Mouse (Mus musculus) right cerebral cortex, postnatal 14 days (tissue): ENCODE results near the gene Lyrm4.
A peak's percentile ranks its signal among the peaks of the same experiment; 100 is the strongest.

Source experiments
- DNase-seq: peaks from one replicate; pipeline ENCODE4 v3.0.0; 2022

Gene Lyrm4

GRCm38 (mm10) chr13:36117143-36118014, at the start of gene Lyrm4, which contains the start of gene Fars2:
Lyrm4 (minus strand) TSS chr13:36117526.
Fars2 (plus strand) TSS chr13:36117412.
- peak; percentile 93 for DNase-seq

GRCm38 (mm10) chr13:36163898-36164297, 46.6 kb upstream of the Lyrm4 start:
- no peak for DNase-seq

GRCm38 (mm10) chr13:36163411-36163810, 46.1 kb upstream of the Lyrm4 start:
- no peak for DNase-seq

- no peak for DNase-seq
Measured at GRCm38 (mm10) chr13:36156340-36156931, 39.1 kb upstream of the Lyrm4 start.

- no peak for DNase-seq
Measured at GRCm38 (mm10) chr13:36152728-36153498, 35.6 kb upstream of the Lyrm4 start.

- no peak for DNase-seq
Measured at GRCm38 (mm10) chr13:36150272-36150671, 32.9 kb upstream of the Lyrm4 start.

GRCm38 (mm10) chr13:36149175-36149939, 32.0 kb upstream of the Lyrm4 start:
- no peak for DNase-seq

- no peak for DNase-seq
Measured at GRCm38 (mm10) chr13:36145601-36146000, 28.3 kb upstream of the Lyrm4 start.

GRCm38 (mm10) chr13:36140247-36141016, 23.1 kb upstream of the Lyrm4 start:
- DNase-seq, result no peak

GRCm38 (mm10) chr13:36139703-36140102, 22.4 kb upstream of the Lyrm4 start:
- DNase-seq, result no peak

GRCm38 (mm10) chr13:36131992-36132649, 14.8 kb upstream of the Lyrm4 start:
- no peak for DNase-seq

- no peak for DNase-seq
Measured at GRCm38 (mm10) chr13:36131401-36131800, 14.1 kb upstream of the Lyrm4 start.

GRCm38 (mm10) chr13:36129360-36130054, 12.2 kb upstream of the Lyrm4 start:
- DNase-seq, result peak; percentile 15

GRCm38 (mm10) chr13:36120606-36121005, 3.3 kb upstream of the Lyrm4 start:
- no peak for DNase-seq

- DNase-seq, result no peak
Measured at GRCm38 (mm10) chr13:36119684-36120083, 2.4 kb upstream of the Lyrm4 start.

GRCm38 (mm10) chr13:36116520-36117142, 695 bp downstream of the Lyrm4 start:
- DNase-seq, result peak; percentile 24

- no peak for DNase-seq
Measured at GRCm38 (mm10) chr13:36113181-36113580, 4.1 kb downstream of the Lyrm4 start.

- DNase-seq, result no peak
Measured at GRCm38 (mm10) chr13:36111331-36111730, 6.0 kb downstream of the Lyrm4 start.

- DNase-seq, result no peak
Measured at GRCm38 (mm10) chr13:36108528-36108927, 8.8 kb downstream of the Lyrm4 start.

GRCm38 (mm10) chr13:36105591-36105990, 11.7 kb downstream of the Lyrm4 start:
- DNase-seq, result no peak
